Mouse (Mus musculus): ENCODE measurements around the gene Manf. TPM values are rescaled to one million over a fixed set of nuclear protein-coding genes. Genes with fewer than 3 reads are reported as not detected.
A peak's percentile ranks its signal among the peaks of the same experiment; 100 is the strongest.

Gene Manf
- 286 and 294 TPM in 2 replicates for polyA plus RNA-seq (2015; fragmentation: Nextera tagmentation; extraction: Ambion mirVana)

DNA sequence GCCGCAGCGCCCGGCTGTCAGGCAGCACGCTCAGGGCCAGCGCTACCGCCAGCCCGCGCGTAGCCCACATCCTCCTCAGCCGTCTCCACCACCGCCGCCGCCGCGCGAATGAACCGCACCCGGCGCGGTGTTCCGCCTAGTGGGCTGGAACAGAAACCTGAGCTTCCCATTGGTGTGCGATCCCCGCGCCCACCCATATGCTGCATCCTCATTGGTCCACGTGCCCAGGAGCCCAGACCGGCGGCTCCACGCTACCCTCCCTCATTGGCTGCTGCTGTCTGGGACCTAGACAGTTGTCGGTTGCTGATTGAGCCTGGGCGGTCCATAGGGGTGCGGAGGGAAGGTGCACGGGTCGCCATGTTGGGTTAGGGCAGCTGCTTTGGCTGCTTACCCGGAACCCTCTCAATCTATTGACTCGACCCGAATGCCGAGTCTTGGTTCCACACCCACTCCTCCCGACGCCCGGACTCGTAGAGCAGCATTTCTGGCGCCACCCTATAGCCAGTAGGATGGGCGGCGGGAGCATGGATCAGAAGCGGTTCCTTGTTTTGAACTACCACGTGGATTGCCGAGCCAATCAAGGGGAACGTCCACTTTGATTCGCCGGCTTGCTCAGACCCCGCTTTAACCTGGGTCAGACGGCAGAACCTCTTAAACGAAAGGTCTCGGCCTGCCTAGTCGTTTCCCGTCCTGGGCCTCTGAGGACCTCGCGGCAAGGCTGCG lies at the start of gene Manf:
Gene Manf, minus strand, starts transcription at position 151 of the 723 bp plus-strand sequence.
- Histone ChIP-seq H3K4me2 (ENCODE audit: low read depth, low read length) (peak within 1 kb of the TSS; percentile 90), H3K36me3 (ENCODE audit: control insufficient read depth, insufficient read depth, low read length) (peaks cover 27% of the 10 kb centered on the region), H3K27ac (ENCODE audit: low read length) (peak within 1 kb of the TSS; percentile 97), H3K9me3 (ENCODE audit: control insufficient read depth, low read length) (no peaks in the 10 kb centered on the region), H3K9ac (ENCODE audit: low read length) (peak within 1 kb of the TSS; percentile 94), H3K4me3 (ENCODE audit: low read length) (peak within 1 kb of the TSS; percentile 84), H3K27me3 (ENCODE audit: control insufficient read depth, insufficient read depth, low read depth, low read length) (no peaks in the 10 kb centered on the region), H3K4me1 (replicated peaks; ENCODE audit: control insufficient read depth, insufficient read depth, low read length) (peaks cover 29% of the 10 kb centered on the region)
- under 1% methylated on average over 59 of the region's 59 CpGs for WGBS
- ATAC-seq (ENCODE audit: low read depth): peak; percentile 98

DNA sequence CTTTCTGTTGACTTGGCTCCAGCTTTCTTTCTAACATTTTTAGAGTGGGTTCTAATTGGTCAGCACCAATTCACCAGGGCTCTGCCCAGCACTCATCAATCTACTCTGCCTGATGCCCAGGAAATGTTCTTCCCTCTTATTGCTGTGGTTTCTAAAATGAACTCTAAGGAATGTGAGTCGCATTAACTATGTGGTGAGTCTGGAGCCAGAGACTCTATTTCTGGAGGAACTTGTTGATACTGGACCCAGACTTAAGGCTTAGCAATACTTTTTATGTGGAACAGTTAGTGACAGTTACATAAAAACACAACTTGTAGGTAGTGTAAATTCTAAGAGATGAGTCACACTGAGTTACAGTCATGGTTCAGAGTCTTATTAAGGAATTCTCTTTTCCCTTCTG lies 43.2 kb upstream of the Manf start:
- H3K9ac ChIP-seq (ENCODE audit: low read length): no peak overlapping the region
- no peaks in the 10 kb centered on the region for H3K27me3 ChIP-seq (ENCODE audit: control insufficient read depth, insufficient read depth, low read depth, low read length)
- WGBS: 75% methylated on average over 1 of the region's 1 CpGs
- H3K4me1 ChIP-seq (replicated peaks; ENCODE audit: control insufficient read depth, insufficient read depth, low read length): no peaks in the 10 kb centered on the region
- H3K9me3 ChIP-seq (ENCODE audit: control insufficient read depth, low read length): no peaks in the 10 kb centered on the region
- no peaks in the 10 kb centered on the region for H3K36me3 ChIP-seq (ENCODE audit: control insufficient read depth, insufficient read depth, low read length)
- H3K4me3 ChIP-seq (ENCODE audit: low read length): no peak overlapping the region
- ATAC-seq (ENCODE audit: low read depth): no peak
- no peak overlapping the region for H3K27ac ChIP-seq (ENCODE audit: low read length)
- H3K4me2 ChIP-seq (ENCODE audit: low read depth, low read length): no peak overlapping the region

DNA sequence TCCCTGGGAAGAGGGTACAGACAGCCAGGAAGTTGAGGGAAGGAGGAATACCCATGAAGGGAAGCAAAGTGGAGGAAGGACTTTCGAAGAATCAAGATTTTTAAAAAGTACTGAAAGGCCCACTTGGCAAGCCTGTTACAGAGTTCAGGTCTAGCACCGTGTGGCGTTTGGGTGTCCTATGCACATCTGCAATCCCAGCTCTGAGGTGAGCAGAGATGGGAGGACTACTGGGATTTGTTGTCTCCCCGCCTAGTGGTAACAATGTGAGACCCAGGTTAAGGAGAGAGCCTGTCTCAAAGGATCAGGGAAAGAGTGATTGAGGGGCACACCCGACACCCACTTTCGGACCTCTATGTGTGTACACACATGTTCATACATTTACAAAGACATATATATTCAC lies 23.1 kb upstream of the Manf start:
- ATAC-seq (ENCODE audit: low read depth): no peak
- Histone ChIP-seq H3K27me3 (ENCODE audit: control insufficient read depth, insufficient read depth, low read depth, low read length) (no peaks in the 10 kb centered on the region), H3K9ac (ENCODE audit: low read length) (no peak overlapping the region), H3K4me3 (ENCODE audit: low read length) (no peak overlapping the region), H3K4me1 (replicated peaks; ENCODE audit: control insufficient read depth, insufficient read depth, low read length) (no peaks in the 10 kb centered on the region), H3K36me3 (ENCODE audit: control insufficient read depth, insufficient read depth, low read length) (no peaks in the 10 kb centered on the region), H3K27ac (ENCODE audit: low read length) (no peak overlapping the region), H3K9me3 (ENCODE audit: control insufficient read depth, low read length) (no peaks in the 10 kb centered on the region), H3K4me2 (ENCODE audit: low read depth, low read length) (no peak overlapping the region)
- 81% methylated on average over 6 of the region's 6 CpGs for WGBS

DNA sequence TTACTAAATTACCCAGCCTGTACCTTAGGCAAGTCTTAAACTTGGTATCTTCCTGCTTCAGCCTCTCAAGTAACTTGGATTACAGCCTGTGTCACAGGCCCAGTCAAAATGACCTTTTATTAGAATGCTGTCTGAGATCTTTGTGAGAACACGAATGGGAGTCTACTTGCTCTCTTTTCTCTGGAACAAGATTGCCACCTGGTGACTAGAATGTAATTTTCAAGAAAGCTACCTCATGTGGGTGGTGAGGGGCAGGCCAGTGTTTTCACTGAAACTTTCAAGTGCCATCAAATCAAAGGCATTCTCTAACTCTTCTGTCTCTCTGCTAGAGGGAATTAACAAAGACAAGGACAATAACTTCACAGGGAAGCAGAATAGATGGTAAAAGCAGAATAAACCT lies 22.0 kb upstream of the Manf start:
- peaks cover 3% of the 10 kb centered on the region; the same call in 1 of the 2 replicates for H3K4me1 ChIP-seq (replicated peaks; ENCODE audit: control insufficient read depth, insufficient read depth, low read length)
- H3K4me3 ChIP-seq (ENCODE audit: low read length): no peak overlapping the region
- H3K36me3 ChIP-seq (ENCODE audit: control insufficient read depth, insufficient read depth, low read length): no peaks in the 10 kb centered on the region
- H3K9me3 ChIP-seq (ENCODE audit: control insufficient read depth, low read length): no peaks in the 10 kb centered on the region
- no peak overlapping the region for H3K27ac ChIP-seq (ENCODE audit: low read length)
- H3K9ac ChIP-seq (ENCODE audit: low read length): no peak overlapping the region
- 5% methylated on average over 1 of the region's 1 CpGs for WGBS
- no peak overlapping the region for H3K4me2 ChIP-seq (ENCODE audit: low read depth, low read length)
- H3K27me3 ChIP-seq (ENCODE audit: control insufficient read depth, insufficient read depth, low read depth, low read length): no peaks in the 10 kb centered on the region
- ATAC-seq (ENCODE audit: low read depth): no peak

DNA sequence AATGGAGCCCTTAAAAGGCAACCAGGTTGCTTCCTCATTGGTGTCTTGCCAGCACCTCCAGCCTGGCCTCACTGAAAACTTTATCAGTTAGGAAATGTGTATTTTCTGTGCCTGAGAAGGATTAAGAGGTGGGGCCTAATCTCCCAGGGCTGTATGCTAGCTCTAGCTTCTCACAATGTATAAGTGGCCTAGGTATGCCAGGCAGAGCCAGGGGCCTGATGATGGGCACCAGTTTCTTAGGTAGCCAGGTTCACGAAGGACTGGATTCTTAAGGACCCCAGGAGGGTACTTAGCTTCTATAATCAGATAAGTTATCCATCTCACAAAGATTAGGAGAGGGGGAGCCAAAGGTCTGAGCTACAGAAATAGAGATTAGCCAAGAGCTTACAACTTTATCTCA lies 19.8 kb upstream of the Manf start:
- ATAC-seq (ENCODE audit: low read depth): peak; percentile 88

GRCm38 (mm10) chr9:106908715-106909114 lies 16.9 kb upstream of the Manf start:
- WGBS: 30% methylated on average over 5 of the region's 5 CpGs
- no peak overlapping the region for H3K4me2 ChIP-seq (ENCODE audit: low read depth, low read length)
- H3K36me3 ChIP-seq (ENCODE audit: control insufficient read depth, insufficient read depth, low read length): no peaks in the 10 kb centered on the region
- H3K4me3 ChIP-seq (ENCODE audit: low read length): no peak overlapping the region
- H3K27ac ChIP-seq (ENCODE audit: low read length): no peak overlapping the region
- H3K4me1 ChIP-seq (replicated peaks; ENCODE audit: control insufficient read depth, insufficient read depth, low read length): peaks cover 5% of the 10 kb centered on the region; the same call in 1 of the 2 replicates
- H3K27me3 ChIP-seq (ENCODE audit: control insufficient read depth, insufficient read depth, low read depth, low read length): no peaks in the 10 kb centered on the region
- H3K9ac ChIP-seq (ENCODE audit: low read length): no peak overlapping the region
- peak; percentile 38; the same call in 1 of the 2 replicates for ATAC-seq (ENCODE audit: low read depth)
- no peaks in the 10 kb centered on the region for H3K9me3 ChIP-seq (ENCODE audit: control insufficient read depth, low read length)

More for the DNA sequence above, 19.8 kb upstream of the Manf start:
- Histone ChIP-seq H3K4me3 (ENCODE audit: low read length) (no peak overlapping the region), H3K36me3 (ENCODE audit: control insufficient read depth, insufficient read depth, low read length) (no peaks in the 10 kb centered on the region), H3K27me3 (ENCODE audit: control insufficient read depth, insufficient read depth, low read depth, low read length) (no peaks in the 10 kb centered on the region), H3K4me2 (ENCODE audit: low read depth, low read length) (no peak overlapping the region), H3K27ac (ENCODE audit: low read length) (no peak overlapping the region), H3K9ac (ENCODE audit: low read length) (no peak overlapping the region), H3K9me3 (ENCODE audit: control insufficient read depth, low read length) (no peaks in the 10 kb centered on the region), H3K4me1 (replicated peaks; ENCODE audit: control insufficient read depth, insufficient read depth, low read length) (peaks cover 5% of the 10 kb centered on the region; the same call in 1 of the 2 replicates)
- 48% methylated on average over 1 of the region's 1 CpGs for WGBS

GRCm38 (mm10) chr9:106908174-106908573 lies 16.4 kb upstream of the Manf start:
- Histone ChIP-seq H3K27me3 (ENCODE audit: control insufficient read depth, insufficient read depth, low read depth, low read length) (no peaks in the 10 kb centered on the region), H3K4me2 (ENCODE audit: low read depth, low read length) (no peak overlapping the region), H3K27ac (ENCODE audit: low read length) (no peak overlapping the region), H3K36me3 (ENCODE audit: control insufficient read depth, insufficient read depth, low read length) (no peaks in the 10 kb centered on the region), H3K9ac (ENCODE audit: low read length) (no peak overlapping the region), H3K9me3 (ENCODE audit: control insufficient read depth, low read length) (no peaks in the 10 kb centered on the region), H3K4me3 (ENCODE audit: low read length) (no peak overlapping the region), H3K4me1 (replicated peaks; ENCODE audit: control insufficient read depth, insufficient read depth, low read length) (peaks cover 5% of the 10 kb centered on the region; the same call in 1 of the 2 replicates)
- WGBS: 69% methylated on average over 3 of the region's 3 CpGs
- ATAC-seq (ENCODE audit: low read depth): no peak

DNA sequence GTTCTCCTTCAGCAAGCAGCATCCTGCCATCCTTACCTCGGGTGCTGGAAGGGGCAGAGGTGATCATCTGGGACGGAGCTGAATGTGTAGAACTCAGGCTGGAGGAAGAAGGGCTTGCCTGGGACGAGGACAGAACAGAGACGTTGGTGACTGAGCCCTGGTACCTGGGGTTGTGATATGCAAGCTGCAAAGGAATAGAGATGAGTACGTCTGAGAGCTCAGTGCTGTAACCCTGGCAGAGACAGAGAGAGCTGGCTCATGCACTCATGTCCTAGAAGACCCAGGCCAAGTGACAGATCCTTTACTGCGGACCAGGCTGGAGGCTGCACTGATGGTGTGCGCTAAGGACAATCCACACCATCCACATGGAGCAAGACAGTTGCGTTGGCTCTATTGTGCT lies 14.8 kb upstream of the Manf start:
- Histone ChIP-seq H3K4me3 (ENCODE audit: low read length) (no peak overlapping the region), H3K4me1 (replicated peaks; ENCODE audit: control insufficient read depth, insufficient read depth, low read length) (peaks cover 5% of the 10 kb centered on the region; the same call in 1 of the 2 replicates), H3K27ac (ENCODE audit: low read length) (no peak overlapping the region), H3K9ac (ENCODE audit: low read length) (no peak overlapping the region), H3K9me3 (ENCODE audit: control insufficient read depth, low read length) (no peaks in the 10 kb centered on the region), H3K4me2 (ENCODE audit: low read depth, low read length) (no peak overlapping the region), H3K27me3 (ENCODE audit: control insufficient read depth, insufficient read depth, low read depth, low read length) (no peaks in the 10 kb centered on the region), H3K36me3 (ENCODE audit: control insufficient read depth, insufficient read depth, low read length) (no peaks in the 10 kb centered on the region)
- 79% methylated on average over 8 of the region's 8 CpGs for WGBS
- no peak for ATAC-seq (ENCODE audit: low read depth)

- Histone ChIP-seq H3K4me2 (ENCODE audit: low read depth, low read length) (no peak overlapping the region), H3K27ac (ENCODE audit: low read length) (no peak overlapping the region), H3K36me3 (ENCODE audit: control insufficient read depth, insufficient read depth, low read length) (no peaks in the 10 kb centered on the region), H3K9ac (ENCODE audit: low read length) (no peak overlapping the region), H3K9me3 (ENCODE audit: control insufficient read depth, low read length) (no peaks in the 10 kb centered on the region), H3K4me1 (replicated peaks; ENCODE audit: control insufficient read depth, insufficient read depth, low read length) (peaks cover 2% of the 10 kb centered on the region; the same call in 1 of the 2 replicates), H3K27me3 (ENCODE audit: control insufficient read depth, insufficient read depth, low read depth, low read length) (no peaks in the 10 kb centered on the region), H3K4me3 (ENCODE audit: low read length) (no peak overlapping the region)
- WGBS: 3% methylated on average over 1 of the region's 1 CpGs
- ATAC-seq (ENCODE audit: low read depth): peak; percentile 47; the same call in 1 of the 2 replicates
Measured at GRCm38 (mm10) chr9:106903791-106904134, 12.0 kb upstream of the Manf start.
